Mouse (Mus musculus): ENCODE measurements at regions not wholly inside any gene's neighbourhood (a gene's known extent, or its start where the extent isn't known, plus 50 kb on each side); places are given as distances from the start of the nearest gene placed in this dataset.

- no peak for DNase-seq
Observed at GRCm38 (mm10) chr1:128951436-128951835, 321.7 kb upstream of the Thsd7b start.

GRCm38 (mm10) chr1:128950512-128950911 lies 322.6 kb upstream of the Thsd7b start:
- no peak for DNase-seq

GRCm38 (mm10) chr1:128914811-128915210 lies 322.7 kb upstream of the Cxcr4 start:
- no peak for DNase-seq

- DNase-seq: no peak
Observed at GRCm38 (mm10) chr1:128912532-128912931, 320.4 kb upstream of the Cxcr4 start.

DNA sequence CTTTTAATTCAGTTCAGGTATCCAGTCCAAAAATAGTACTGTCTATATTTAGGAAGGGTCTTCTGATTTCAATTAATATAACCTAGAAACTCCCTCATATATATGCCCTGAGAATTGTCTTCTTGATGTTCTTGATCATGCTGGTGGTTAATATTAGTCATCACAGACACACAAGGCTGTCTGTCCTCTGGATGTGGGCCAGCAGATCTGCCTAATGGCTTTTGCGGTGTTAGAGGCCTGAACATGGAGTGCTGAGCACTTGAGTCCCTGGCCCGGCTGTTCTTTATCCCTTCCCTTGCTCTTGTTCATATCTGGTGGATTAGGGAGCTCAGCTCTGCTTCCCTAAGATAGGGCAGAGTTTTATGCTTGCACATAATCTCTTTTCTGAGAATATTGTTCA lies 315.5 kb upstream of the Cxcr4 start:
- no peak for DNase-seq

DNA sequence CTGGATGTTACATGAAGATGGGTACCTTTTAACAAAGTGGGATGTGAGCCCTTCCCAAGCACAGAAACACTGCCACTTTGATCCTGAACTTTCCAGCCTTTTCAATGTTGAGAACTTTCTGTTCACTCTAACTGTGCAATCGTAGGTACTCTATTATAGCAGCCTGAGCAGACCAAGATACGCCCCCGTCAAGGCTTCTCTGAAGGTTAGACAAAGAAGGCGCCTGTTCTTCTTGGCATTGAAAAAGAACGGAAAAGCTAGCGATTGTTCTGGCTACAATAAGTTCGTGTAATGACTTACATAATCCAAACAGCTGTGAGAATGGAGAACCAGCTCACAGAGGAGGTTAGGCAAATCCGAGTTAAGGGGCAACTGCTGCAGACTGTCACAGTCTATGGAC lies 305.9 kb upstream of the Cxcr4 start:
- no peak for DNase-seq

- DNase-seq: no peak
Observed at GRCm38 (mm10) chr1:128894546-128894945, 302.5 kb upstream of the Cxcr4 start.

DNA sequence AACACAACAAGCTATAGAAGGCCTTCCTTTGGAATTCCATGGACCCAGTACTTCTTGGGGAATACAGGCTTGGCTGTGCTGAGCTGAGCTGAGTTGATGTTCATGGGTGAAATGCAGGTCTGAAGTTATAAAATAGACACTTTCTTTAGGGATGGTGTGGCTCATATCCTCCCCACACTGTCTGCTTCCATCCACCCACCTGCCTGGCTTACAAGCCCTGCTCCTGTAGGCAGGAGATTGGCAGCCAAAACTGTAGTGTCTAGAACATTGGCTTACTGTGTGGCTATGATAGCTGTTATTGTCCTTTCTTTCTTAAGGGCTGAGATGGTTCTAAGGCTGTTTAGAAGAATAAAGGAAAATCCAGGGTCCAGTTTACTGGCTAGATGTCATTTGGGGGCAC lies 286.2 kb upstream of the Cxcr4 start:
- DNase-seq: no peak

DNA sequence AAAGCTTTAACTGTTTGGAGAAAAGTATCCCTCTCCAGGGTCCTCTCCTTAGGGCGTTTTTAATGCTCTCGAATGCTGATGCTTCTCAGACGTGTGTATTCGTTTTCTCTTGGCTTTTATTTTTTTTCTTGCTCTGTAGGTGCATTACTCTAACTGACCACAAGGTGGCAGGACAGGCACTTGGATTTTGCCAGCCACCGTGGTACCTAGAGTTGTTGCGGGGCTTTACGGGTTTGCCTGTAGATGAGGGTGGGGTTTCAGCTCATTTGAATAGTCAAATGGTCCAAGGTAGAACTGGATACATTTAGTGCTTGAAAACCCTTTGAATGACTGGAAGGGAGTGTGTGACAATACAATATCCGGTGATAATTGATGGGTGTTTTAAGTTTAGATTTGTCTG lies 283.2 kb upstream of the Cxcr4 start:
- peak; percentile 51 for DNase-seq

- DNase-seq: no peak
Observed at GRCm38 (mm10) chr1:128874190-128874589, 282.1 kb upstream of the Cxcr4 start.

DNA sequence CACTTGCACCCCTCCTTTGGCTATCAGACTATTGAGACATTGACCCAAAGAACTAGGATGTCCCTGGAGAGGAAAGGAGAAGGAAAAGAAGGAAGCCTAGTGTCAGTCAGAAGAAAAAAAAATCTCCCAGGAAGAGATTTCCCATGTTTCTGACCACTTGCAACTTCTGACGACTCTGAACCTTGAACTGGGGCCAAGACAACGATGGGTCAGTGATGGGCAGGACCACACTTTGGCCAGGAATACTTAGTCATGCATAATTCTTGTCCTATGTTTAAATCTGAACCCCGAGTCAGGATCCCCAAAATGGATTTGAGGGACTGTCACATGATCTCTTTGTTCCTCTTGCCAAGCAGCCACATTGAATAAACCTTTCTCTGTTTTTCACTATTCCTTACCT lies 276.7 kb upstream of the Cxcr4 start:
- no peak for DNase-seq

- no peak for DNase-seq
Observed at GRCm38 (mm10) chr1:128860537-128860936, 268.4 kb upstream of the Cxcr4 start.

- DNase-seq: no peak
Observed at GRCm38 (mm10) chr1:128860094-128860493, 268.0 kb upstream of the Cxcr4 start.

- DNase-seq: no peak
Observed at GRCm38 (mm10) chr1:128858661-128859060, 266.6 kb upstream of the Cxcr4 start.

- DNase-seq: no peak
Observed at GRCm38 (mm10) chr1:128856933-128857332, 264.8 kb upstream of the Cxcr4 start.

DNA sequence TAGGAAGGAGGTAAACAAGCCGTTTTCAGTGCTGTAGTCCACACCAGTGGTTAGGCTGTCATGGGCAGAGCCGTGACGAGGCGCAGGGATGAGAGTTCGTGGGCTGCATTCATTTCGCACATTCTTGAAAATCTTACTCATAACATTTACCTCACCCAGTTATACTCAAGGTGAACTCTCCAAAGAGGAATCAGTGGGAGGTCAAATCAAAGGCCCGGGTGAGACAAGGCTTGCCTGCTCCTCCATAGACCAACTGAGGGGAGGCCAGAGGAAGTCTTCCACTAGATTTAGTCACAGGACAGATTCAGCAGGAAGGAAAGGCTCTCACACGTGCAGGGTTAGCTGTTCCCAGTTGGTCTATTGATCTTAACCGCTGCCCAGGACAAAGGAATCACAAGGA lies 262.6 kb upstream of the Cxcr4 start:
- no peak for DNase-seq

DNA sequence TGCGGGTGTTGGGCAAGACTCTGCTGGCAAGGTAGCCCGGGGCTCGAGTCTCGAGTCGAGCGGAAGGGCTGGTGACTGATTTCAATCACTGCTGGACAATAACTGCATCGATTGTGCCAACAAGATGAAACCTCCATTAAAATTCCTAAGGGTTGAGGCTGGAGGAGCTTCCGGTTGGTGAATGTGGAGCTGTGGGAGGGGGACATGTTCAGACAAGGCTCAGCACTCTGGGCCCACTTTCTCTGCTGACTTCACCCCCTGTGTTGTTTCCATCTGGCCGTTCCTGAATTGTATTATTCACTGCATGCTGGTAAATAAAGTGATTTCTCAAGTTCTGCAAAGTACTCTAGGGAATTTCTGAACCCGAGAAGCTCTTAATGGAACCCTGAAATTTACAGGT lies 261.2 kb upstream of the Cxcr4 start:
- DNase-seq: no peak

- no peak for DNase-seq
Observed at GRCm38 (mm10) chr1:128837361-128837760, 245.3 kb upstream of the Cxcr4 start.

DNA sequence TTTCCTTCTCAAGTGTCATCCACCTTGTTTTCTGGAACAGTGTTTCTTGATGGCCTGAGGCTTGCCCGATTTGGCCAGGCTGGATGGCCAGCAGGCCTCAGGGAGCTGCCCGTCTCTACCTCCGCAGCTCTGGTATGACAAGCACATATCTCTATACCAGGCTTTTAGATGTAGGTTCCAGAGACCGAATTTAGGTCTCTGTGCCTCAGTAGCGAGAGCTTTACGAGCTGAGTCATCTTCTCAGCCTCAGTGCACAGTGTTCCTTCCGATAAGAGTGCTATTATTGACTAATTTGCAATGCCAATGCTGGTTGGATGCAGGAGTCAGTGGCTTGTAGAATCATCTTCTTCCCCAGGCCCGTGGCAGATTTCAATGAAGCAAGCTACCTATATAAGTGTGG lies 243.4 kb upstream of the Cxcr4 start:
- DNase-seq: no peak

- DNase-seq: peak; percentile 23
Observed at GRCm38 (mm10) chr1:128833096-128833715, 241.1 kb upstream of the Cxcr4 start.

GRCm38 (mm10) chr1:128832201-128832883 lies 240.2 kb upstream of the Cxcr4 start:
- peak; percentile 96 for DNase-seq

GRCm38 (mm10) chr1:128830671-128831240 lies 238.7 kb upstream of the Cxcr4 start:
- no peak for DNase-seq

- DNase-seq: no peak
Observed at GRCm38 (mm10) chr1:128829536-128829935, 237.4 kb upstream of the Cxcr4 start.

- DNase-seq: no peak
Observed at GRCm38 (mm10) chr1:128826419-128826818, 234.3 kb upstream of the Cxcr4 start.

Data from thymus, postnatal 4 days (tissue).